Mouse (Mus musculus) adrenal gland, adult 18-20 months (tissue): ENCODE results near the gene Cavin1. TPM values are rescaled to one million over a fixed set of nuclear protein-coding genes. Genes with fewer than 3 reads are reported as not detected.
"Not testable (repeated sequence)": the region's sequence is repeated elsewhere in the genome, so short reads cannot be mapped to it uniquely, and the experiment has no call there.

Experiments used
- DNase-seq, 2 experiments: peaks; one replicate each; pipeline ENCODE4 v3.0.0; 2021 to 2022; ENCODE audit warnings: low spot score in 2 of 2
- long read RNA-seq, 2 experiments: library from polyadenylated mRNA; stranded (forward); transcript quantifications; one replicate each; pipeline ENCODE4 v2.0.0; 2021
- total RNA-seq, 2 experiments: library from RNA; stranded (reverse); gene quantifications; 1 replicate in 1 of 2; 2 replicates in 1 of 2; pipeline ENCODE4 v1.2.3; 2021

Gene Cavin1
- total RNA-seq = 100 to 1,000 TPM; 296 to 352 TPM
- long read RNA-seq, experiment 1, transcript Cavin1-201 (2 exons, 3,491 nt) = major isoform, 47 of 76 reads
- long read RNA-seq, experiment 1, partial matches to known transcripts = 0 of 76 reads
- long read RNA-seq, experiment 1, other reads (novel, unspliced or antisense) = 29 of 76 reads
- long read RNA-seq, experiment 2, transcript Cavin1-201 (2 exons, 3,491 nt) = major isoform, 118 of 232 reads
- long read RNA-seq, experiment 2, partial matches to known transcripts = 0 of 232 reads
- long read RNA-seq, experiment 2, other reads (novel, unspliced or antisense) = 113 of 232 reads

GRCm38 (mm10) chr11:100970557-100970937 lies at the start of gene Cavin1:
Cavin1 (minus strand) TSS chr11:100970887.
- peak; percentile 96 to 97 for DNase-seq

GRCm38 (mm10) chr11:101011641-101012040 lies 41.0 kb upstream of the Cavin1 start:
- no peak for DNase-seq

GRCm38 (mm10) chr11:101009888-101010784 lies 39.4 kb upstream of the Cavin1 start:
- DNase-seq = peak in 1 of 2 experiments; percentile 12

- DNase-seq = peak; percentile 95 to 96
Observed at GRCm38 (mm10) chr11:101009046-101009887, 38.6 kb upstream of the Cavin1 start, which contains the start of gene Atp6v0a1. Atp6v0a1 (plus strand) TSS chr11:101009452.

GRCm38 (mm10) chr11:101008206-101009045 lies 37.7 kb upstream of the Cavin1 start:
- DNase-seq = peak in 1 of 2 experiments; percentile 14

- no peak for DNase-seq
Observed at GRCm38 (mm10) chr11:101003025-101003685, 32.5 kb upstream of the Cavin1 start.

- DNase-seq = not testable (repeated sequence)
Observed at GRCm38 (mm10) chr11:101001875-101002552, 31.3 kb upstream of the Cavin1 start.

- no peak for DNase-seq
Observed at GRCm38 (mm10) chr11:100999254-100999653, 28.6 kb upstream of the Cavin1 start.

- no peak for DNase-seq
Observed at GRCm38 (mm10) chr11:100998836-100999235, 28.1 kb upstream of the Cavin1 start.

- DNase-seq = no peak
Observed at GRCm38 (mm10) chr11:100996501-100996900, 25.8 kb upstream of the Cavin1 start.

- DNase-seq = no peak
Observed at GRCm38 (mm10) chr11:100994655-100995054, 24.0 kb upstream of the Cavin1 start.

- no peak for DNase-seq
Observed at GRCm38 (mm10) chr11:100994233-100994632, 23.5 kb upstream of the Cavin1 start.

GRCm38 (mm10) chr11:100993437-100993836 lies 22.8 kb upstream of the Cavin1 start:
- no peak for DNase-seq

GRCm38 (mm10) chr11:100991027-100991534 lies 20.4 kb upstream of the Cavin1 start:
- DNase-seq = no peak

GRCm38 (mm10) chr11:100989666-100990065 lies 19.0 kb upstream of the Cavin1 start:
- DNase-seq = no peak

GRCm38 (mm10) chr11:100988674-100989073 lies 18.0 kb upstream of the Cavin1 start:
- no peak for DNase-seq

GRCm38 (mm10) chr11:100985607-100986006 lies 14.9 kb upstream of the Cavin1 start:
- DNase-seq = no peak

- no peak for DNase-seq
Observed at GRCm38 (mm10) chr11:100983778-100984131, 13.1 kb upstream of the Cavin1 start.
